Mouse (Mus musculus) right cerebral cortex, postnatal 10 days (tissue): ENCODE data around the gene Brix1.

Experiments used
- DNase-seq, 2 experiments: peaks; one replicate each; pipeline ENCODE4 v3.0.0; 2021; ENCODE audit warnings: low spot score in 2 of 2

Gene Brix1

DNA sequence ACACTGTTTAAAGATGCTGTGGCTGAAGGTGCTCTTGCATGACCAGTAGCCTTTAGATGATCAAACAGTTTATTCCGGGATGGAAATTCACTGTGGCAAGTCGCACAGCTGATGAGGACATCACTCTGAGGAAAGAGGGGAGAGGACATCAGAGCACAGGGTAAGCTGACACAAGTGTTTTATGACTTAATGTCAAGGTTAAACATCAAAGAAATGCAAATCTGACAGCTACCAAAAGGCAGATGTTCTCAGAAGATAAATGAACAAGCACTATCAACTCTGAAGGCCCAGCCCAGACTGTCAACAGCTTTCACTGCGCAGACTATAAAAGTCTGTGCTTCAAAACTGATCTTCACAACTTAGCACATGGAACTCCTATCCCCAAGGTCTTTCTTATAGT, 38.6 kb downstream of the Brix1 start:
- DNase-seq: no peak

DNA sequence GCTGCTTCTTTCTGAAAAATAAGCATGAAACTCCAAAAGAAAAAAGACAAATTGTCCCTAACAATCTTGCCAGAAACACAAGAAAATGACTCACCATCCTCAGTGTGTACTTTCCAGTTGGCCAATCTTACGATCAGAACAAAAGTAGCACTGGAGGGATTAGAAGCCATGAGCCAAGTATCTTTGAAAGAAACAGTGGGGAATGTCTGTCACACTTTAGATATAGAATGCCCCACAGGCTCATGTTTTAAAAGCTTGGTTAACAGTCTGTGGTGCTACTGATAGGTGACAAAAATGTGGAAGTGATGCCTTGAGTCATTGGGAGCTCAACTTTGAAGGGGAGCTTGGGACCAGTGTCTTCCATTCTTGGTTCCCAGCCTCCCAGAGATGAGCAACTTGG, 43.5 kb downstream of the Brix1 start:
- DNase-seq: no peak

DNA sequence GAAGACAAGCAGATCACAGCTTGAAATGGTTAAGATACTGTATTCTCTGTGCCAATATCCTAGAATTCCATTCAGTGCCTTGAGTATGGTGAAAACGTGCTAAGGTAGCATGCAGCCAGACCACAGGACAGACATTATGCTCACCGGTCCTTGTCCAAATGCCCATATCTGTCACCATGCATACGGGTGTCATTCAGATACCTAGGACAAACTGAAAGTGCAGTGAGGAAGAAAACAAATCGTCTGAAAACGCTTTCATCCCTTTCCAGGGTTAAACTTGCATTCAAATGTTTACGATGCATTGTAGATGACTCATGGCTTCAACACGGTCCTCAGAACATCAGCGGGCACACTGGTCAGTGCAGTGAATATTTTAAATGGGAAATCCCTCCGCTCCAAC, 44.3 kb downstream of the Brix1 start:
- DNase-seq: no peak

DNA sequence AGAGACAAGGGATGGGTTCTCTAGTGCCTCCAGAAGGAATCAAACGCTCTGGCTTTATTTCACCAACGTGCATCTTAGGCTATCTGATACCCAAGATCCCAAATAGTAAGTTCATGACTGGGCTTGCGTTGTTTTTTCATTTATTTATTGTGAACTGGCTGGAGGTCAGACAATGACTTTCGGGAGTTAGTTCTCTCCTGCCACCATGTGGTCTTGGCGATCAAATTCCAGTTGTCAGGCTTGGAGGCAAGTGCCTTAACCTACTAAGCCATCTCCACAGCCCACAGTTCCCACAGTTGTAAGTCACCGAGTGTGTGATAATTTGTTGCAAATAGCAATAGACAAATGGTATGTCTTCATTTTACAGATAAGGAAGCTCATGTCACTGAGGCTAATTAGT, 45.8 kb downstream of the Brix1 start:
- DNase-seq: no peak

DNA sequence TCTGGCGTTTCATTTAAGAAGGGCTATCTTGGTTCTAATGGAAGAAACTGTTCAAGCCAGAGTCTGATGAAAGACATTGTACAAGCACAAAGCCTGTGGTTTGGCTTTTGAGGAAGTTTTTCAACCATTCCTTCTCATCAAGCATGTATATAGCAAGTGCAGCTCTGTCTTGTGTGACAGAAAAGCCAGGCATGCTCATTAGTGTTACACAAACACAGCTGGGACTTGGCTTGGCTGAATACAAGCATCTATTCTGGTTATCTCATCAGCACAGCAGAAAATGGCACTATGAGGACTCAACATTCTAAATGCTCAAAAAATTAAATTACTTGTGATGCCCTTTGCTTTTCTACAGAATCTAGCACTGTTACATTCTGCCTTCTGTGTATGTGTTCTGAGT, 48.9 kb downstream of the Brix1 start:
- no peak for DNase-seq

DNA sequence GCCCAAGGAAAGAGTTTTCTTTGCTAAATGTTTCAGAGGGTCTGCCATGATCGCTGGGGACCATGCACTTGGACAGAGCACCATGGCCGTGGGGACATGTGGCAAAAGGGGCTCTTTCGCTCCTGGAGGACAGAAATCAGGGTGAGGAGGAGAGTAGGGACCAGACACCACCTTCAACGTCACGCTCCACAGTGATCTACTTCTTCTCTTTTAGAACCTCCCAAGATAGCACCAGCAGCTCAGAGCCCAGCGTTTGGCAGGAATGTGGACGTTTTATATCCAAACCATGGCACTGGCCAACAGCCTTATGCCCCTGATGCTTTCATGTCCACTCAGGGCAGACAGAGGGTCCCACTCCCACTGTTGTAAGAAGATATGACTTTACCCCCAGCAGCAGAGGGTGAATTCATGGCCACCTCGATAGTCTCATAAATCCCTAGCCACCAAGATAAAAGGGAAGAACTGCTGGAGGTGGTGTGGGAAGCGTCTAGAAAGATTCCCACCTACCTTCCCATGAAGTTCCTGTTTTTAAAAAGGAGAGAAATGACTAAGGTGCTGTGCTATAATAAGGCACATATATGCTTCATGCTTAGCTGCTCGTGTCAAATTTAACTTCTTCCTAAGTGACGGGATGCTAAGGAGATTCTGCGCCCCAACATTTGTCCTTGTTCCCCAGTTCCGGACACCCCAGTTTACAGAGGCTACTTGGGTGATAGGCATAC, 59.0 kb downstream of the Brix1 start:
- DNase-seq: no peak

DNA sequence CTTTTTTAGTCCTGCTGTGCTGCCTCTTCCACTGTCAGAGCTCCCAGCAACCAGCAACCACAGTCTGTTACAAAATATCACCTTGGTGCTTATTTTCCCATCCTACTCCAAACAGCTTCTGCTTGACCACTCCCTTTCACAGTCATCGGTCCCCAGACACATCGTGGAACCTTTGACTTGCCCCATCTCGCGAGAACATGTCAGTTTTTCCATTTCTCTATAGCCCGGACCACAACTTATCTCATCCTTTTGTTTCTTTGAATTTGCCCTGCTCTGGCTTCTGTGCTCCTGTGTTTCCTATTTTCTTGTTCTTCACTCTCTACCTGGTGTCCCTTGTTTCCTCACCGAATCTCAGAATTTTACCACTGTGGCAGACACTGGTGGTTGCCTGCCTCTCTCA, 59.6 kb downstream of the Brix1 start:
- DNase-seq: no peak
